Mouse (Mus musculus) intestine, postnatal 0 days (tissue): ENCODE data around the gene Pkd1. TPM values are rescaled to one million over a fixed set of nuclear protein-coding genes. Genes with fewer than 3 reads are reported as not detected.

Experiments used
- ATAC-seq: fragments of 200-750 bp; cut with Nextera tagmentation; 2 replicates; pipeline ENCODE4 v1.8.0; 2017; ENCODE audit warnings: mild to moderate bottlenecking, moderate TSS enrichment, moderate library complexity
- H3K27ac ChIP-seq: fragments of 300-500 bp; sonication (generic); 2 replicates; pipeline ENCODE4 v1.5.1; 2014; ENCODE audit warnings: mild to moderate bottlenecking, low read depth, low read length, moderate library complexity
- H3K27me3 ChIP-seq: fragments of 300-500 bp; sonication (generic); replicated peaks from 2 replicates; pipeline ENCODE4 v1.6.1; 2014; ENCODE audit warnings: low read length, mixed read lengths; ENCODE audit not compliant: control insufficient read depth, insufficient read depth
- H3K36me3 ChIP-seq: fragments of 300-500 bp; sonication (generic); 2 replicates; pipeline ENCODE4 v1.6.1; 2014; ENCODE audit warnings: mild to moderate bottlenecking, moderate library complexity; ENCODE audit not compliant: control insufficient read depth, insufficient read depth
- H3K4me1 ChIP-seq: fragments of 300-500 bp; sonication (generic); replicated peaks from 2 replicates; pipeline ENCODE4 v1.6.1; 2014; ENCODE audit warnings: antibody characterized with exemption, low read length, mixed read lengths; ENCODE audit not compliant: control insufficient read depth, insufficient read depth
- H3K4me2 ChIP-seq: fragments of 300-500 bp; sonication (generic); replicated peaks from 2 replicates; pipeline ENCODE4 v1.6.1; 2014; ENCODE audit warnings: low read depth, mild to moderate bottlenecking, moderate library complexity
- H3K4me3 ChIP-seq: fragments of 300-500 bp; sonication (generic); 2 replicates; pipeline ENCODE4 v1.5.1; 2014; ENCODE audit warnings: low read depth, low read length
- H3K9ac ChIP-seq: fragments of 300-500 bp; sonication (generic); 2 replicates; pipeline ENCODE4 v1.6.1; 2014; ENCODE audit warnings: mild to moderate bottlenecking, low read depth, low read length
- H3K9me3 ChIP-seq: fragments of 300-500 bp; sonication (generic); 2 replicates; pipeline ENCODE4 v1.6.1; 2016; ENCODE audit warnings: mixed run types; ENCODE audit not compliant: control insufficient read depth
- CTCF ChIP-seq: sonication (generic); IDR thresholded peaks from 2 replicates; pipeline ENCODE4 v1.5.1; 2016; ENCODE audit warnings: low read depth, mild to moderate bottlenecking, control low read depth, antibody characterized with exemption, moderate library complexity
- WGBS: fragments of 180-500 bp; shearing (Covaris S2); extraction: QIAGEN DNeasy Blood & Tissue Kit; methylation state at CpG from one replicate; pipeline ENCODE4 v1.1.7; 2014; 5-methylcytosine and 5-hydroxymethylcytosine counted together
- polyA plus RNA-seq: library from polyadenylated mRNA; unstranded; fragments of >200 nt; fragmentation: Nextera tagmentation; extraction: Ambion mirVana; gene quantifications from 2 replicates; pipeline ENCODE4 v1.2.1, GENCODE M21; 2015

Pkd1 gene
- polyA plus RNA-seq, 1 experiment from 2014 or later: 5.4 TPM

DNA sequence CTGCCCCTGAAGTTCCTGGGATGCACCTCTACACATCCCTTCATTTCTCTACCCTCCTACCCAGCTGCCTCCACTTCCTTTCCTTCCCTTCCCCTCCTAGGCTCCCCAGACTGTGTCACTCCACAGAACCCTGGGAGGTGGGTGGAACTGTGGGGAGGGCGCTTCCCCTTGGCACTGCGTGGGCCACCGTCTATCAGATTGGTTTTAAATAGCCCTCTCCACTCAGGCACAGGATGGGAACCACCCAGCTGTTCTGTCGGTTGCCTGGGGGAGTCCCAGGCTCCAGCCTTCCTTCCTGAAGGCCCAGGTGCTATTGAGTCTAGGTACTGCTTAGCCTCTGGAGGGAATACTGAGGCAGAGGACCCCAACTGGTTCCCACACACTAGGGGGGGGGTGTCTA, 85.4 kb downstream of the Pkd1 start:
- Histone ChIP-seq H3K9me3 (no peaks in the 10 kb centered on the region), H3K4me2 (no peak overlapping the region), H3K27me3 (no peaks in the 10 kb centered on the region), H3K9ac (no peak overlapping the region), H3K4me3 (no peak overlapping the region), H3K4me1 (no peaks in the 10 kb centered on the region), H3K27ac (no peak overlapping the region), H3K36me3 (peaks cover 10% of the 10 kb centered on the region; the same call in 1 of the 2 replicates)
- ATAC-seq: no peak
- 69% methylated on average over 4 of the region's 4 CpGs for WGBS
- no peak for TF ChIP-seq CTCF

DNA sequence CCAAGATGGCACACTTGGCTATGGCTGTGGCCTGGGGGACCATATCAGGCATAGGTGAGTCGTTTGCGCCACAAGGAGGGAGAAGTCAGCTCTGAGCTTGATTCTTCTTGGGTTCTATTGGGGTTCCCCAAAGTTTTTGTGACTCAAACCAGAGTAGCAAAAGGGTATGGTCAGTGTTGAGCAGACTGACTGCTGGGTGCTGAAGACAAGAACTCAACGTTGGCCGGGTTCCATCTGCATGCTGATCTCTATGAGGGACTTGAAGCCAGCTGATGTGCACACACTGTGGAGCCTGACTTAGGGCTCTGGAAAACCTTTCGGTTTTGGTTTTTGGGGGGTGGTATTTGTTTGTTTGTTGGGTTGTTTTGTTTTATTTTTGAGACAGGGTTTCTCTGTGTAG, 86.1 kb downstream of the Pkd1 start:
- H3K9me3 ChIP-seq: no peaks in the 10 kb centered on the region
- no peaks in the 10 kb centered on the region for H3K27me3 ChIP-seq
- no peaks in the 10 kb centered on the region for H3K4me1 ChIP-seq
- no peak for ATAC-seq
- H3K4me2 ChIP-seq: no peak overlapping the region
- WGBS: 88% methylated on average over 5 of the region's 5 CpGs
- peaks cover 10% of the 10 kb centered on the region; the same call in 1 of the 2 replicates for H3K36me3 ChIP-seq
- H3K27ac ChIP-seq: no peak overlapping the region
- no peak overlapping the region for H3K9ac ChIP-seq
- no peak overlapping the region for H3K4me3 ChIP-seq
- TF ChIP-seq CTCF: no peak

GRCm38 (mm10) chr17:24636781-24637481, 87.3 kb downstream of the Pkd1 start:
- no peak overlapping the region for H3K4me3 ChIP-seq
- no peak overlapping the region for H3K4me2 ChIP-seq
- H3K9me3 ChIP-seq: no peaks in the 10 kb centered on the region
- no peaks in the 10 kb centered on the region for H3K4me1 ChIP-seq
- 78% methylated on average over 5 of the region's 5 CpGs for WGBS
- no peak for TF ChIP-seq CTCF
- no peaks in the 10 kb centered on the region for H3K27me3 ChIP-seq
- ATAC-seq: no peak
- peaks cover 14% of the 10 kb centered on the region; the same call in 1 of the 2 replicates for H3K36me3 ChIP-seq
- H3K27ac ChIP-seq: no peak overlapping the region
- no peak overlapping the region for H3K9ac ChIP-seq

DNA sequence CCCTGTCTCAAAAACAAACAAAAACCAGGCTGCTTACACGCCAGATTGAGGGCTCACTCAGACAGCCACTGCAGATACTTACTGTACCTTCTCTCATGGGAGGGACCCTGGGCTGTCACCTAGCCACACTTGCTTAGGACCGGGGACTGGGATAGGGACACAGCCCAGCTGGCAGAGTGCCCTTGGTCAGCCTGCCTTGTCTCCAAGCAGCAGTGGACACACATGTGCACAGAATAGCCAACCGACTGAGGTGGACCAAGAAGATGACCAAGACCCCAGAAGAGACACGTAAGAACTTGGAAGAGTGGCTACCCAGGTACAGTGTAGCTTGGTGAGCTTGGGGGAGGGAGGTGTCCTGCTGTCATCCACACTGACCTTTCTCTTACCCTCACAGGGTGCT, 88.6 kb downstream of the Pkd1 start:
- H3K36me3 ChIP-seq: peaks cover 16% of the 10 kb centered on the region; the same call in 1 of the 2 replicates

DNA sequence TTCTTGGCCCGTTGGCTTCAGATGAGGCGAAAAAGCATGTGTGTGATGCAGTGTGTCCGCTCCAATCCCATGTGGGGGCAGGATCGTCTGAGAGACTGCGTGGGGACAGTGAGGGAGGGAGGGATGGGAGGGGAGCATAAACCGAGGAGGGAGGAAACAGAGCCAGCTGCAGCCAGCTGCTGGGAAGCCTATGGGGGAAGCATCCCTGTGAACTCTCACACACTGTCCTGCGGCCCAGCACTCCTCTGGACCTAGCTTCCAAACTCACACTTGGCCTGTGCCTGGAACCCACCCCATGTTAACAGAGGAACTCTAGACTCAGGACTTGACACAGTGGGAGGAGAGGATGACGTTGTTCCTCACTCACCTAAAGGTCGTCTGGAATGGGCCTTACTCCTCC, 89.2 kb downstream of the Pkd1 start:
- no peak for TF ChIP-seq CTCF
- no peaks in the 10 kb centered on the region for H3K27me3 ChIP-seq
- H3K4me3 ChIP-seq: no peak overlapping the region
- H3K4me1 ChIP-seq: no peaks in the 10 kb centered on the region
- 68% methylated on average over 9 of the region's 9 CpGs for WGBS
- H3K36me3 ChIP-seq: peaks cover 16% of the 10 kb centered on the region; the same call in 1 of the 2 replicates
- no peaks in the 10 kb centered on the region for H3K9me3 ChIP-seq
- ATAC-seq: peak; percentile 34; the same call in 1 of the 2 replicates
- peak overlapping the region; percentile 70 for H3K27ac ChIP-seq
- H3K9ac ChIP-seq: no peak overlapping the region
- no peak overlapping the region for H3K4me2 ChIP-seq

More for the DNA sequence above, 88.6 kb downstream of the Pkd1 start:
- H3K4me2 ChIP-seq: no peak overlapping the region
- no peak overlapping the region for H3K9ac ChIP-seq
- H3K27me3 ChIP-seq: no peaks in the 10 kb centered on the region
- ATAC-seq: peak; percentile 1; the same call in 1 of the 2 replicates
- peak overlapping the region; percentile 70 for H3K27ac ChIP-seq
- WGBS: 77% methylated on average over 4 of the region's 4 CpGs
- H3K9me3 ChIP-seq: no peaks in the 10 kb centered on the region
- H3K4me3 ChIP-seq: no peak overlapping the region
- TF ChIP-seq CTCF: no peak
- no peaks in the 10 kb centered on the region for H3K4me1 ChIP-seq

DNA sequence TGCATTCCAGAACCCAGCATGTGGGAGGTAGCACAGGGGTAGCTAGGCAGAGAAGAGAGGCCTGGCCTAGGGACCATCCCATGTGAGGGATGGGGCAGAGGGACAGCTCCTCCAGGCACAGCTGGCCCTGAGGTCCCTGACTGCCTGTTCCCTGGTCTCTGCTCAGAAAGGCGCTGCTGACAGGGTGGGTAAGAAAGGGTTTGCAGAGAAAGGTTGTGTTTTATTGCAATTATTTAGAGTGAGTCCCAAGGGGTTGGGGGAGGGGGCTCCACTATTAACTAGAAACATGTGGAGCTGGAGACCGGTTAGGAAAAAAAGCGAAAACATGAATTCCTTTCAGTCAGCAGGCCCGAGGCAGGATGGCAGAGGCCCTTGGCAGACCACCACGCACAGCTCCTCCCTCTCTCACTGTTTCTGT, 89.9 kb downstream of the Pkd1 start:
- H3K9me3 ChIP-seq: no peaks in the 10 kb centered on the region
- H3K4me1 ChIP-seq: no peaks in the 10 kb centered on the region
- no peak overlapping the region for H3K4me3 ChIP-seq
- H3K9ac ChIP-seq: no peak overlapping the region
- no peak for TF ChIP-seq CTCF
- no peak for ATAC-seq
- H3K4me2 ChIP-seq: no peak overlapping the region
- peak overlapping the region; percentile 70 for H3K27ac ChIP-seq
- no peaks in the 10 kb centered on the region for H3K27me3 ChIP-seq
- peaks cover 16% of the 10 kb centered on the region; the same call in 1 of the 2 replicates for H3K36me3 ChIP-seq
- 70% methylated on average over 5 of the region's 5 CpGs for WGBS
